In genomic region chr17:4301142-4301853, GRCm38 (mm10) we compare ENCODE assay signal across 23 mouse cellular contexts.
DNase-seq lines count a peak whose midpoint lies in the region; ATAC-seq and TF ChIP-seq lines count a peak whose summit lies in the region.
"Had no signal": no experiment of that assay in that cellular context is flagged by ENCODE, and none has a peak within 500 bp of the region (broad histone marks: within the 10 kb centered on the region; RNA-seq: fewer than 3 reads in every experiment).

No protein-coding gene starts in this region.

- H3K27me3 ChIP-seq in midbrain, postnatal 0 days (ENCODE audit: insufficient read depth, low read length) = no peaks in the 10 kb centered on the region
- no peaks in the 10 kb centered on the region for H3K27me3 ChIP-seq in midbrain, embryonic 16.5 days (ENCODE audit: control insufficient read depth, insufficient read depth, low read depth, low read length)
- H3K27me3 ChIP-seq: embryonic facial prominence, embryonic 13.5 days; forebrain, embryonic 15.5 days; hindbrain, embryonic 12.5 days; intestine, embryonic 15.5 days; limb, embryonic 15.5 days; liver, embryonic 15.5 days; midbrain, embryonic 13.5 days had no signal

- WGBS in midbrain, postnatal 0 days = 75% methylated on average over 12 of the region's 12 CpGs
- 82% methylated on average over 12 of the region's 12 CpGs for WGBS in midbrain, embryonic 16.5 days

- H3K9me3 ChIP-seq in midbrain, postnatal 0 days (ENCODE audit: low read length) = no peaks in the 10 kb centered on the region
- H3K9me3 ChIP-seq in midbrain, embryonic 16.5 days (replicated peaks; ENCODE audit: control insufficient read depth, low read length, poor library complexity, severe bottlenecking) = no peaks in the 10 kb centered on the region
- H3K9me3 ChIP-seq: embryonic facial prominence, embryonic 13.5 days; forebrain, embryonic 15.5 days; heart, embryonic 10.5 days; hindbrain, embryonic 12.5 days; intestine, embryonic 15.5 days; limb, embryonic 15.5 days; liver, embryonic 15.5 days; midbrain, embryonic 13.5 days had no signal

- no peak overlapping the region for H3K9ac ChIP-seq in midbrain, postnatal 0 days (replicated peaks; ENCODE audit: low read length, poor library complexity, severe bottlenecking)
- H3K9ac ChIP-seq in midbrain, embryonic 16.5 days (ENCODE audit: low read depth, low read length) = no peak overlapping the region
- H3K9ac ChIP-seq: embryonic facial prominence, embryonic 13.5 days; forebrain, embryonic 15.5 days; hindbrain, embryonic 12.5 days; intestine, embryonic 15.5 days; limb, embryonic 15.5 days; liver, embryonic 15.5 days; midbrain, embryonic 13.5 days had no signal

- no peak overlapping the region for H3K4me2 ChIP-seq in midbrain, postnatal 0 days (ENCODE audit: low read depth, low read length, poor library complexity, severe bottlenecking)
- no peak overlapping the region for H3K4me2 ChIP-seq in midbrain, embryonic 16.5 days (ENCODE audit: low read length)
- H3K4me2 ChIP-seq: embryonic facial prominence, embryonic 13.5 days; forebrain, embryonic 15.5 days; hindbrain, embryonic 12.5 days; intestine, embryonic 15.5 days; limb, embryonic 15.5 days; liver, embryonic 15.5 days; midbrain, embryonic 13.5 days had no signal

- H3K4me3 ChIP-seq in midbrain, postnatal 0 days (ENCODE audit: low read depth, low read length) = no peak overlapping the region
- H3K4me3 ChIP-seq in midbrain, embryonic 16.5 days (ENCODE audit: low read depth, low read length) = no peak overlapping the region
- H3K4me3 ChIP-seq: embryonic facial prominence, embryonic 13.5 days; forebrain, embryonic 15.5 days; heart, embryonic 10.5 days; hindbrain, embryonic 12.5 days; intestine, embryonic 15.5 days; limb, embryonic 15.5 days; liver, embryonic 15.5 days; midbrain, embryonic 13.5 days had no signal

- DNase-seq in layer of hippocampus, adult 11-12 months (ENCODE audit: low spot score) = peak; percentile 12
- DNase-seq in layer of hippocampus, postnatal 36 days = no peak
- peak; percentile 35 for DNase-seq in midbrain, postnatal 0 days (ENCODE audit: low spot score)
- no peak for DNase-seq in spleen, adult 12 weeks (ENCODE audit: low spot score)
- no peak for DNase-seq in urinary bladder, postnatal 14 days (ENCODE audit: low spot score)
- DNase-seq: adrenal gland, adult 2 months; B cell, adult 2 months; cerebellum, adult 8-10 months; gastrocnemius, postnatal 25 days; heart, postnatal 10 days; kidney, adult 9 months; kidney, postnatal 36 days; thymus, postnatal 36 days had no signal

- no peak for ATAC-seq in midbrain, postnatal 0 days (ENCODE audit: low FRiP score)
- ATAC-seq in midbrain, embryonic 16.5 days = no peak
- peak; percentile 75 for ATAC-seq in megakaryocyte-erythroid progenitor cell, adult 5-6 weeks (replicated peaks; ENCODE audit: low FRiP score, low TSS enrichment, poor library complexity, severe bottlenecking)
- ATAC-seq: forebrain, embryonic 15.5 days; intestine, embryonic 15.5 days; midbrain, embryonic 13.5 days had no signal

- H3K27ac ChIP-seq in midbrain, postnatal 0 days (ENCODE audit: low read depth, low read length) = no peak overlapping the region
- no peak overlapping the region for H3K27ac ChIP-seq in midbrain, embryonic 16.5 days (ENCODE audit: low read length)
- H3K27ac ChIP-seq: embryonic facial prominence, embryonic 13.5 days; forebrain, embryonic 15.5 days; heart, embryonic 10.5 days; hindbrain, embryonic 12.5 days; intestine, embryonic 15.5 days; limb, embryonic 15.5 days; liver, embryonic 15.5 days; midbrain, embryonic 13.5 days had no signal

- TF ChIP-seq CTCF in midbrain, postnatal 0 days (IDR thresholded peaks at IDR 0.05) = peak; percentile 42

- no peaks in the 10 kb centered on the region for H3K36me3 ChIP-seq in midbrain, postnatal 0 days (ENCODE audit: insufficient read depth, low read length)
- H3K36me3 ChIP-seq in midbrain, embryonic 16.5 days (ENCODE audit: control insufficient read depth, insufficient read depth, low read length) = no peaks in the 10 kb centered on the region
- H3K36me3 ChIP-seq: embryonic facial prominence, embryonic 13.5 days; forebrain, embryonic 15.5 days; heart, embryonic 10.5 days; hindbrain, embryonic 12.5 days; intestine, embryonic 15.5 days; limb, embryonic 15.5 days; liver, embryonic 15.5 days; midbrain, embryonic 13.5 days had no signal

- no peaks in the 10 kb centered on the region for H3K4me1 ChIP-seq in midbrain, postnatal 0 days (ENCODE audit: insufficient read depth, low read length)
- no peaks in the 10 kb centered on the region for H3K4me1 ChIP-seq in midbrain, embryonic 16.5 days (ENCODE audit: control insufficient read depth, insufficient read depth, low read length)
- H3K4me1 ChIP-seq: hindbrain, embryonic 12.5 days; intestine, embryonic 15.5 days; liver, embryonic 15.5 days had no signal

Comparison
In these comparisons a context has a peak if more than half of its experiments do, and no peak if none do; other contexts are left out.
1. DNase-seq: peak in layer of hippocampus, adult 11-12 months (single experiment) and midbrain, postnatal 0 days (single experiment); none in layer of hippocampus, postnatal 36 days (0 of 2), spleen, adult 12 weeks (single experiment) and urinary bladder, postnatal 14 days (single experiment).